Mouse (Mus musculus): ENCODE results near the gene Gm10778. TPM values are rescaled to one million over a fixed set of nuclear protein-coding genes. Genes with fewer than 3 reads are reported as not detected.
"Not testable (repeated sequence)": the region's sequence is repeated elsewhere in the genome, so short reads cannot be mapped to it uniquely, and the experiment has no call there.

The Gm10778 gene
- polyA plus RNA-seq, 1 experiment, result 0.56 TPM

GRCm38 (mm10) chr10:81656174-81656573 is 7.3 kb downstream of the Gm10778 start:
- no peak overlapping the region for H3K27ac ChIP-seq (ENCODE audit: insufficient read depth, low read depth, low read length)
- H3K4me1 ChIP-seq (ENCODE audit: control insufficient read depth, insufficient read depth, low read length), result no peaks in the 10 kb centered on the region
- no peak for TF ChIP-seq CTCF (conservative IDR thresholded peaks at IDR 0.05; ENCODE audit: insufficient read depth, insufficient read length, low read depth, low read length)
- TF ChIP-seq POLR2A (IDR thresholded peaks at IDR 0.05; ENCODE audit: low read depth, low read length), result no peak
- no peak overlapping the region for H3K4me3 ChIP-seq (ENCODE audit: insufficient read depth, low read depth, low read length)
- H3K27me3 ChIP-seq (replicated peaks; ENCODE audit: control insufficient read depth, insufficient read depth, low read length), result no peaks in the 10 kb centered on the region
- peaks cover 3% of the 10 kb centered on the region for H3K36me3 ChIP-seq (ENCODE audit: control insufficient read depth, insufficient read depth, low read length)
- WGBS, result 91% methylated on average over 2 of the region's 2 CpGs
- DNase-seq, result no peak

DNA sequence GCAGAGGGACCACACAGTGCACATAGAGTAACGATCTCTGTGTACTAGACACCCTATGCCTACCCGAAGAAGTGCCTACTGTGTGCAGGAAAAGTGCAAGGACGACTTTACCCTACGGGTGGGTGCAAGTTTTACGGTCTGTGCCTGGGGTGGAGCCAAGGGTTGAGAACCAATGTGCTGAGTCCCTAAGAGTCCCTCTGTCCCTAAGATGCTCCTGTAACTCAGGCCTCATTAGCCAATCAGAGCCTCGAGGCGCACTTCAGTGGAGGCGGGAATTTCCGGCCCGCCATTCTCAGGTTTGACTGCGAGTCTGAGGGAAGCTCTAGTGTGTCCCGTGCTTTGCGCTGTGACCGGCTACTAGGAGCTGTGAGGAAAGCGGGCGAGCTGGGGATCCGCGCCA is 38.3 kb downstream of the Gm10778 start:
- DNase-seq; H3K4me3 ChIP-seq (ENCODE audit: insufficient read depth, low read depth, low read length); H3K36me3 ChIP-seq (ENCODE audit: control insufficient read depth, insufficient read depth, low read length); H3K27ac ChIP-seq (ENCODE audit: insufficient read depth, low read depth, low read length); H3K27me3 ChIP-seq (replicated peaks; ENCODE audit: control insufficient read depth, insufficient read depth, low read length); H3K4me1 ChIP-seq (ENCODE audit: control insufficient read depth, insufficient read depth, low read length): not testable (repeated sequence)
- WGBS, result no CpG with 5 or more reads among the region's 18 CpGs

- not testable (repeated sequence) for H3K4me1 ChIP-seq (ENCODE audit: control insufficient read depth, insufficient read depth, low read length); H3K27me3 ChIP-seq (replicated peaks; ENCODE audit: control insufficient read depth, insufficient read depth, low read length); DNase-seq; H3K27ac ChIP-seq (ENCODE audit: insufficient read depth, low read depth, low read length); H3K36me3 ChIP-seq (ENCODE audit: control insufficient read depth, insufficient read depth, low read length); H3K4me3 ChIP-seq (ENCODE audit: insufficient read depth, low read depth, low read length)
- no CpG with 5 or more reads among the region's 46 CpGs for WGBS
Observed at GRCm38 (mm10) chr10:81704531-81705301, 55.9 kb downstream of the Gm10778 start, which contains the start of gene Zfp433. TSS of gene Zfp433 (plus strand) at chr10:81704825.

Other genes with a start within 250 kb of the Gm10778 start
- gene Nfic, start 193.4 kb upstream of the Gm10778 start, polyA plus RNA-seq (2012; rRNA removed), result 64.7 and 82.5 TPM in 2 replicates
- gene Celf5, start 166.3 kb upstream of the Gm10778 start, polyA plus RNA-seq (2012; rRNA removed), result 0.18 and 0.27 TPM in 2 replicates
- gene Ncln, start 152.7 kb upstream of the Gm10778 start, polyA plus RNA-seq (2012; rRNA removed), result 148 and 190 TPM in 2 replicates
- gene S1pr4, start 148.9 kb upstream of the Gm10778 start, polyA plus RNA-seq (2012; rRNA removed), result 2.3 and 4.9 TPM in 2 replicates
- gene Gna15, start 124.8 kb upstream of the Gm10778 start, polyA plus RNA-seq (2012; rRNA removed), result 1.7 and 2.1 TPM in 2 replicates
- 93.0 and 107 TPM in 2 replicates for gene Gna11, start 103.9 kb upstream of the Gm10778 start, polyA plus RNA-seq (2012; rRNA removed)
- gene Aes, start 89.6 kb upstream of the Gm10778 start, polyA plus RNA-seq (2012; rRNA removed), result 2,250 and 2,535 TPM in 2 replicates
- 63.7 and 93.5 TPM in 2 replicates for gene Tle2, start 74.5 kb upstream of the Gm10778 start, polyA plus RNA-seq (2012; rRNA removed)
- 3.9 and 4.3 TPM in 2 replicates for gene Tle6, start 48.0 kb upstream of the Gm10778 start, polyA plus RNA-seq (2012; rRNA removed)
- 1.0 and 1.1 TPM in 2 replicates for gene BC025920, start 42.8 kb upstream of the Gm10778 start, polyA plus RNA-seq (2012; rRNA removed)
- 16.3 and 19.7 TPM in 2 replicates for gene Sirt6, start 21.3 kb upstream of the Gm10778 start, polyA plus RNA-seq (2012; rRNA removed)
- gene Ankrd24, start 20.5 kb upstream of the Gm10778 start, polyA plus RNA-seq (2012; rRNA removed), result 67.1 and 81.0 TPM in 2 replicates
- gene Zfp433, start 55.8 kb downstream of the Gm10778 start, polyA plus RNA-seq (2012; rRNA removed), result 0.67 and 0.80 TPM in 2 replicates
- 0.58 and 0.97 TPM in 2 replicates for gene Gm3055, start 122.1 kb downstream of the Gm10778 start, polyA plus RNA-seq (2012; rRNA removed)
- gene Gm4767, start 163.1 kb downstream of the Gm10778 start, polyA plus RNA-seq (2012; rRNA removed), result not detected in 2 replicates
- gene Gm32687, start 214.9 kb downstream of the Gm10778 start, polyA plus RNA-seq (2012; rRNA removed), result 0.31 TPM in 1 of 2 replicates, not detected in the other

All from kidney, adult 2 months (tissue).